Mouse (Mus musculus) erythroblast, adult 5-6 weeks (primary cell): ENCODE results near the gene Lrrc72. TPM values are rescaled to one million over a fixed set of nuclear protein-coding genes. Genes with fewer than 3 reads are reported as not detected.
"Not testable (repeated sequence)": the region's sequence is repeated elsewhere in the genome, so short reads cannot be mapped to it uniquely, and the experiment has no call there.

Experiments used
- ATAC-seq: replicated peaks from 2 replicates; pipeline ENCODE4 v1.8.0; 2016; ENCODE audit warnings: moderate number of reproducible peaks, mild to moderate bottlenecking, moderate TSS enrichment, inconsistent platforms; ENCODE audit not compliant: poor library complexity, low FRiP score, severe bottlenecking
- total RNA-seq, 2 experiments: library from RNA; stranded (forward) in 1 of 2; stranded (reverse) in 1 of 2; fragments of 150-400 nt in 1 of 2; fragments of 200-764, 138-1000 nt in 1 of 2; gene quantifications; 2 replicates each; pipeline versions ENCODE4 v1.2.3 to v1.2.4; 2015 to 2017; ENCODE audit warnings: low replicate concordance in 2 of 2

The Lrrc72 gene
- total RNA-seq (2015; ENCODE audit: low replicate concordance) (not detected in 2 replicates), total RNA-seq (2017; ENCODE audit: low replicate concordance) (not detected in 2 replicates)

DNA sequence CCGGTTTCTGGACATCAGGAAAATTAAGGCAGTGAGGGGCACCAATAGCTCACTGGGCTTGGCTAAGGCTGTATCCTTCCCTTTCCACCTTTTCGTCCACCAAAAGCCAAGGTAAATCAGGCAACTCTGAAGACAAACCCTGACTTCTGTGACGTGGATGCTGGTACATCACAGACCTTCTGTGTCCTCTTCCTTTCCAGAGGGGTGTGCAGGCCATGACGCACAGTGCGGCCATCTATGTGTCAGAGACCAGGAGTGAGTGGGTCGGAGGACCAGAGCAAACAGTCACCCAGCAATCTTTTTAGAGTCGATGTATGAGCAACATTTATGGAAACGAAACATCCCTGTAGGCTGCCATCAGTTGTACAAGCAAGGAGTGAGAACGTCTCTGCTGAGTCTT lies at the start of gene Lrrc72:
Lrrc72 (minus strand) TSS at position 101 of the 400 bp plus-strand sequence.
- ATAC-seq: no peak

DNA sequence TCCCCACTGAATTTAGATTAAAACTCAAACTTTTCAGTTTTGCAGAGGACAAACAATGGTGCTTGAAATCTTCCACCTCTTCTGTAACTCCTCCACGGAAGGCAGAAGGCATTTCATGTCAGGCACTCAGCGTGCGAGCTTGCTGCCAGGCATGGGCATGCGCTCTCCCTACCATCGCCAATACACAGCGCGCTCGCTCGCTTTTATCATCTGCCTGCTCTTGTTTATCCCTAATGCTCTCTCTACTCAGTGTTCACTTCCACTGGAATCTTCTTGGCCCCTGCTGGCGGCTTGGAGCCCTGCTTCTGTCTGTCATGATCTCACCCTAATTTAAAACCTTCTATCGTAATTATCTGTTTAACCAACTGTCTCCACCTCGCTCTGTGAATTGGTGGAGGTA lies 49.1 kb upstream of the Lrrc72 start:
- no peak for ATAC-seq

DNA sequence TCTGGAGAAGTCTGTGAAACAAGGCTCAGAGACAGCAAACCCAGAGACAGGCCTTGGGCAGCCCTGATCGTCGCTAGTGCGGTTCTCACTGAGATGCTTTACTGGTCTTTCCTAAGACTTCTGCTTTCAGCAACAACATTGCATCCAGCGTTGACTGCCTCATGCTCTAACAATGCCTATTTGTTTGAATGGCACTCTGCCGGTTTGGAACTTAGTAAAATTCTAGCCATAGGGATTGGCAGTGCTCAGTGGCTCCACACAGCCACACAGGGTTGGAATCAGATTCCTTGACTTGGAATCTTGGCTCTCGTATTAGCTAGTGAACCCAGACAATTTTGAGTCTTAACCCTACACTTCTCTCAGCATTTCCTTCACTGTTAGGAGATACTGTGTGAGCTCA lies 38.1 kb upstream of the Lrrc72 start:
- no peak for ATAC-seq

DNA sequence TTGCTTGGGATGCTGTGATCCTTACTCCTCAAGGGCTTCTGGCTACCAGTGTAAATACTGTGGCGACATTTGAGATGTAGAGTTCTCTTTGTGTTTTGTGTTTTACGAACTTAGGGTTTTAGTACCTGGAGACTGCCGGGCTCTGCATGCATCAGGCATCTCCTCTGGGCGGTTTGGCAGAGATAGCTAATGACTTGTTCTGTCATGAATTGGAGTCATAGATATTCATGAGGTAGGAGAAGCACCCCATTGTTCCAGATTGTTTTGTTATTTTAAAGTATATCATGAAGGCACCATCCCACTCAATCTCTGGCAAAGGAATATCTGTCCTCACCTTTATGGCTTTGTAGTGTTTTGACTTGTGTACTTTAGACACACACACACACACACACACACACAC lies 37.3 kb upstream of the Lrrc72 start:
- ATAC-seq: no peak

DNA sequence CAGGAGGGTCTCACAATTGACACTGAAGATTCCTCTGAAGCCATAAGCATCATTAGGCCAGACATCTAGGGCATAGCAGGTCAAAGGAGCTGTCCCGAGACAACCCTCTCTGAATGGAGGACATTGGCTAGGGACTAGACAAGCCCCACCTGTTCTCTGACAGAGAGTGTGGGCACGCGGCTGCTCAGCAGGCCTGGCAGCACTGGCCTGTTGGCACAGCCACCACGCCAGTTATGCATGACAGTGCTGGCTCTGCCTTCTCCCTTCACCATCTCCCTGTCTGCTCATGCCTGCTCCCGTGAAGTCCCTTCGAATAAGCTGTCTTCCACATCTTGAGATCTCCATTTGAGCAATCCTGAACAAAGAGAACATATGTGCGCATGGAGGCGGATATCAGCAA lies 36.4 kb upstream of the Lrrc72 start:
- ATAC-seq: no peak

DNA sequence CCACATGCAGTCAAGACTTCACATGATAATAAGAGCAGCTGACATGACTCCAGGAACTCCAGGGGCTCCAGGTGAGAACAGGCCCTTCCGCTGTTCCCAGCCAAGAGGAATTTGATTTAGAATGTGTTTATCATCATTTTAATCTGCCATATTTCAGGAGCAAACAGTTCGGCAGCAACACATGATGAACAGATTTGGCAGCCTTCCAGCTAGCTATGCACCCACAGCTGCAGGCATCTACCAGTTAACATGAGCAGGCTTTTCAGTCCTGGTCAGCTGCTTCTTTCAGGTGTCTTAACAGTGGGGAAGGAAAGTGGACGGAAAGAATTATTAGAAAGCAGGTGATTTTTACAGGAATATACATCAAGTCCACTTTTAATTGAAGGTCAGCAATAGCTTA lies 21.6 kb upstream of the Lrrc72 start:
- ATAC-seq: no peak

DNA sequence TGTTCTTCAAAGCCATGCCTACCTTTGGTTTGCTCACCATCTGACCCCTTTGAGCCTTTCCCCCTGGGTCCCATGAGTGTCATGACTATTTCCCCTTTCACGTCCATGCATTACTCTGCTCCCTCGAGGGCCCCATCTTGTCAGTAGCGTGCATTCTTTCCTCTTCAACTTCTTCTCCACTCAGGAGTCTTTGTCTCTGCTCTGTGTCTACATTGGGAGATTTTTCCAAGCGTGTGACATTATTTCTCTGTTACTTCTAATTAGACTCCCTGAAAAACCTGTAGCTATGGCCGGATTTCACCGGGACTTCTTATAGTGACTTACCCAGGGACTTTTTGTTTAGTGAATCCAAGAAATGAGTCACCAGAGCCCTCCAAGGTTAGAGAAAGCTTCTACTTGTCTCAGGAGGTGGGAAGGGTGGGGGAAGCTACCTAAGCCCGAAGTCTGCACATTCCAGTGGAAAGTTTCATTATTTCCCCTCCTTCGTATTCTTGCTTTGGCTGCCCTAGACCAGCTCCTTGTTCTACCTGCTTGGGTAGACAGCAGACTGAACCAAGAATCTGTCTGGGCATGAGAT lies 14.6 kb upstream of the Lrrc72 start:
- no peak for ATAC-seq

DNA sequence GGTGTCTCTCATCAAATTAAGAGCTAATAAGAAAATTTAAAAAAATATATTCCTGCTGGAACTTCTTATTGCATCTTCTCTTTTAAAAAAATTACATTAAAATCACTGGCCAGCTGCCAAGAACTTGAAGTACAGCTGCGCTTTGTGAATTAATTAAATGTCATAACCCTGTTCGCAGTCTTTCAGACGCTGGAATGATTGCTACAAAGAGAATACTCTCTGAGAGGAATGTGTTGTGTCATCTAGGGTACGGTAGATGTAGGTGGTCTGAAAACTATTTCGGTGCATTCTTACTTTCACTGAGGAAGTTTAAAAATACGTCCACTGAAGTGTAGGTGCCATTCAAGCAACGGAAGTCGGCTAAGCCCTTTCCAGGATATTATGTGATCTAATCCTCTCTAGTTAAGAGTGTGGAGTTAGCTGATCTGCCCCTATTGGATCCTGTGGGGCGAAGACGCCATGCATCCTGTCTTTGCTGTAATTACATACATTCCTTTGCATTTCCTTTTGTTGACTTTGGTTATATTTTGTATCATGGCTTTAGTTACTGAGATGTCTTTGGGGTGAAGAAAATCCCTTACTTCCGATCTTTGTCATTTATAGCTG lies 9.0 kb upstream of the Lrrc72 start:
- ATAC-seq: no peak

DNA sequence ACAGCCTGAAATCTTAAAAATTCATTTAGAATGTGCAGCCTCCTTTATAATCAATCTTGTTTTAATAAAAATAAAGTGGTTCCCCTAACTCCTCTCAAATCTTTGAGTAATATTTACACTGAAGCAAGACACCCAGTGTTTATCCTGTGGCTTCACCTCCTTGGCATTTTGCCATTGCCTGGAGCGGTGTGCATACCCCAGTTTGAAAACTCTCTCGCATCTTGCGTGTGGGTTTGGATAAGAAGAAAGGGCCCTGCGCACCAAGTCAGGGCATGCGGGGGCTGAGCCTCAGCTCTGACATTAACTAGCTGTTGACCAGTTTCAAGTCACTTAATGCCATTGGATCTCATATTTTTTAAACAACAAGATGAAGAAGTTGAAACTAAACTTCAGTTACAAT lies 2.2 kb upstream of the Lrrc72 start:
- no peak for ATAC-seq

DNA sequence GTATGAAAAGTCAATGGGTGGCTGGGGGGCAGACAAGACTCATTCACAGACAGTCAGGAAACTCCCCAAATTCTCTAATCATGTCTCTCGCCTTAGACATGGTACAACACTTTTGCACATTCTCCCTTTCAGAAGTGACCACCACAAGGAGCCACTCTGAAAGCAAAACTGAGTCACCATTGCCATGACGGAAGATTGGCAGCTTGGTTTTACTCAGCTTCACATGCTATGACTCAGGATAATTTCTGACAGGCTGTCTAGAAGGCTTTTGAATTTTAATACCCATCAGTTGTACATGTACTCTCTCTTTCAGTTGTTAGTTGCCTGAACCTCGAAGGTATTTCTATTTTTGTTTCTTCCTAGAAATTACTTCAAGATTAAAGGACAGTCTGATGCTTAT lies 12.0 kb downstream of the Lrrc72 start:
- no peak for ATAC-seq

DNA sequence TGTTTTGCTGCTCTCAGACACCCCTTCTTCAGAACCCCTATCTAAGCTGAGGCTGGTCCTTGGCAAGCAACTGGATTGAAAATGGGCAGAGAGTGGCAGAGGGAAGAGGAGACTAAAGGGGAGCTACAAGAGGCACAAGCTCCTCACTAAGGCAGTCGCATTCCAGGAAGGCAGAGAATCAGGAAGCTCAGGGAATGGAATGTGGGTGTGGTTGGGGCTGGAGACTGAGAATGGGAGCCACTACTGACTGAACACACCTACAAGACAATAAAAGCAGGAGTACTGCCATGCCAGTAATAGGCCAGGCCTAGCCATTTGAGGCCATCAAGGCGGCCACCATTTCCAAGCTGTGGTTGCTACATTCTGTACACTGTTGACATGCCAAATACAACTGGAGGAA lies 21.8 kb downstream of the Lrrc72 start:
- ATAC-seq: no peak

DNA sequence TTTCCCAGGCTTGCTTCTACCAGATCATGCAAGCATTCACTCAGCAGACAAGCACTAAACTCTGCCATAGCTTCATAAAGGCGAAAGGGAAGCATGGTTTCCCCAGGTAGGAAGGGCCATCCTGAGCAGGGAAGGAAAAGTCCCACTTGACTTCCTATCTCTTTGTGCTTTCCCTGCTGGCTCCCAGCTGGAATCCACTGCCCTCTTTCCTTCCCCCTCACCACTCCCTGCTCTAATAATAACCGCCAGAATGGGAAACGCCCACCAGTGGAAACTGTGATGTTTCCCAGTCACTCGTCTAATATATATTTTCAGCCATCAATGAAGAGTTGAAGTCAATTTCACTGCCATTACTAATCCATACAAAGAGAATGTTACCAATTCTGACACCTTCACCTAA lies 28.8 kb downstream of the Lrrc72 start:
- ATAC-seq: no peak

DNA sequence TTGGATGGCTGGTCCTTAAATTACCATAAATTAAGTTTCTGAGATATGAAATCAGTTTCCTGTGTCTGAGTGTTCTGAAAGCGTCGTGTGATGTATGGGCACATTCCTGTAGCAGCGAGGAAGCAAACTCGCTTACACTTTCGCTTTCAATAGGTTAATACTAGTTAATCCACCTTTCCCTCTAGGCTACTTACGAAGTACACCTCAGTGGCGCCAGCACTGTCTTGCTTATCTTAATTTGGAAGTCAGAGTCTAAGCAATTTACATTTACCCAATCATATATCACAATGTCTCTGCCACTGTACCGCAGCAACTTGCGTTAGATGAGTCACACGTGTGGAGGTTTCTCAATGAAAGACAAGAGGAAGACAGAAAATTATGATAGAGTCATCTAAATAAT lies 36.3 kb downstream of the Lrrc72 start:
- no peak for ATAC-seq

DNA sequence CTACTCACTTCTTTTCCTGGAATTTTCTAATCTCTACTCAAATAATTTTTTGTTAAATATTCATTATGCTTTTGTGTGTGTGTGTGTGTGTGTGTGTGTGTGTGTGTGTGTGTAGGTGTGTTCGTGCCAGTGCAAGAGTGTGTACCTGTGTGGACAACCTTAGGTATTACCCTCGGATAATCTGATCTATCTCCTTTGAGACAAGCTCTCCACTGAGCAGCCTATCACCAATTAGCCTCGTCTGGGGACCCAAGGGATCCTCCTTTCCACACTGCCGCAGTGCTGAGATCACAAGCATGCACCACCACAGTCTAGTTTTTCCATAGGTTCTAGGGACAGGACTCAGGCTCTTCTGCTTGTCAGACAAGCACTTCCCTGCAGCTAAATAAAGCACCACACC lies 37.0 kb downstream of the Lrrc72 start:
- no peak for ATAC-seq

DNA sequence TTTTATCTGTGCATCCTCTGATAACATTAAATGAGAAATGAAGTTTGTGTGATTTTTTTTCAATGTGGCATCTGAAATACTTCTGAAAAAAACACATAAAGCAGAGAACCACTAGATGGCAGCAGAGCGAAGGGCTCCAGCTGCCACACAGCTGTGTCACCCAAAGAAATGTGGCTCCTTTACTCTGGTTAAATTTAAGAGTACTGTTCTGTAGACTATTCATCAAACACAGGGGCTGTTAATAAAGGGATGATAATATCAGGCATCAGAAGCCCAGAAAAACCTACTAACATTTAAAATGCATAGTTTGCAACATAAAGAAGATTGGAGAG lies 38.1 kb downstream of the Lrrc72 start:
- no peak; the same call in 1 of the 2 replicates for ATAC-seq

DNA sequence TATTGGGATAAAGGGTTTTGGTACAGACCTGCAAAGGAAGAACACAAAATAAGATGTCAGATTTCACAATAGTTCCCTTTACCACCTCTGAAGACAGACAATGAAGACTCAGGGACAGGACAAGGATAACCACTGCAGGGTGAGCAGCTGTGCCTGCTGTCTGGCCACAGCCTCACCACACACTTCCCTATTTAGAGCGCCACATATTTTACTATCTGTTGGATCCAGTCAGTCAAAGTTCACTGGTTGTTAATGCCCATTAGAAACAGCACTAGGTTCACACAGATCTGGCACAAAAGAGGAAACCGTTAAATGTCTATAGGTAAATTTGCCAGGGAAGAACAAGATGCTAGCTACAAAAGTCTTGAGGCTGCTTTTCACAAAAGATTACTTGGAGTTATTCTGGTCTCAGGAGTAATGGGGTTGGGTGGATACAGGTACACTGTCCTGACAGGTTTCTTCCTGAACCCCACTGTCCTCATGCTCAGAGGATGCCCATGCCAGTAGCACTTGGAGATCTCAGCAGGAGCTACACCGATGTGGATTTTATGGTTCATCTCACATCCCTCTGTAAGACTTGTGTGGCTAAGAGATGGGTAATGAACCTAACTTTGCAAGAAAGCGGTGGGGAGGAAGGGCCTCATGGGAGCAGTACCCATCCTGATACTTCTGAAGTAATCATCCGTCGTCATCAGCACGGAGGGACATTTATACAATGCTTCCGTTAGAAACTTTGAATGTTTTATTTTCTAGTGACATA lies 38.6 kb downstream of the Lrrc72 start:
- ATAC-seq: no peak

DNA sequence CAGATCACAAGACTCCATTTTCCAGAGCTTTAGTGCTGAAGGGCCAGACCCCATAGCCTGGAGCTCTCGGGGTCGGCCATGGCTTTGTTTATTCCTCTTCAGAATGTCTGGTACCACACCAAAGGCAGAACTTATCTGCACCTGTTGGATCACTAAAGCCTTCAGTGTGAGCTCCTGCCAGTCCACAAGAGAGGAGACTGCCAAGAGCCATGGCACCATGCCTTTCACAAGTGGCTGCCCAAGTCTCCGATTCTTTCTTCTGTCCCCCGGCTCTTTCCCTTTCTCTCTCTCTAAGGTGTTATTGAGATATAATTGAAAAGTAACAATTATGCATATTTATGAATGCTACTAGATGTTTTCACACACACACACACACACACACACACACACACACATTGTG lies 43.1 kb downstream of the Lrrc72 start:
- ATAC-seq: no peak

DNA sequence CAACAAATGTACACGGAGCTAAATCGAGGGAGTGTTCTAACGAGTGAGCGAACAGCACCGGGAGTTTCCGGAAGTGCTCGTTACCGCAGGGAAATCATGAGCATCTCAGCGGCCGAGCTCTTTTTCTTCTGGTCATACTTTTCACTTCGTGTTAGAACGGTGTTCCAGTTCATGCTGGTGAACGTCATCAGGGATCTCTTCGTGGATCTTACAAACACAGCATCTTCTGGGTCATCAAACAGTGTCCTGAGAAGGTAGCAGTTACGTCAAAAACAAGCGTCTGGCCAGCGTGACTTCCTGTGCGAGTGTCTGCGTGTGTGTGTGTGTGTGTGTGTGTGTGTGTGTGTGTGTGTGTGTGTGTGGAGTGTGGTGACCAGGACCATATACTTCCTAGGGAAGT lies 44.7 kb downstream of the Lrrc72 start:
- ATAC-seq: no peak

DNA sequence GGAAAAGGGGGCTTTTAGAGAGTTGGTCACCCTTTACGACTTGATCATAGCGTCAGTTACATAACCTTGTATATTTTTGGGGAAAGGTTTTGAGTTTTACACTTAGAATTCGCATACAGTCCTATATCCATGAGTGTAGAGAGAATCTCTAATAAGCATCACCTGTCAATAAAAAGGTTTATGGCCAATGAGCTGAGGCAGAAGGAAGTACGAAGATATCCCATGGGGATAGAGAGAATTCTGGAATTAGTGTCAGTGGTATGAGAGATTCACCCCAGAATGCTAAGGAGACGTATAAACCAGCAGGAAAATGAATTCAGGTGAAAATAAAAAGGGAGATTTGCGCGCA lies 45.4 kb downstream of the Lrrc72 start:
- ATAC-seq: no peak

DNA sequence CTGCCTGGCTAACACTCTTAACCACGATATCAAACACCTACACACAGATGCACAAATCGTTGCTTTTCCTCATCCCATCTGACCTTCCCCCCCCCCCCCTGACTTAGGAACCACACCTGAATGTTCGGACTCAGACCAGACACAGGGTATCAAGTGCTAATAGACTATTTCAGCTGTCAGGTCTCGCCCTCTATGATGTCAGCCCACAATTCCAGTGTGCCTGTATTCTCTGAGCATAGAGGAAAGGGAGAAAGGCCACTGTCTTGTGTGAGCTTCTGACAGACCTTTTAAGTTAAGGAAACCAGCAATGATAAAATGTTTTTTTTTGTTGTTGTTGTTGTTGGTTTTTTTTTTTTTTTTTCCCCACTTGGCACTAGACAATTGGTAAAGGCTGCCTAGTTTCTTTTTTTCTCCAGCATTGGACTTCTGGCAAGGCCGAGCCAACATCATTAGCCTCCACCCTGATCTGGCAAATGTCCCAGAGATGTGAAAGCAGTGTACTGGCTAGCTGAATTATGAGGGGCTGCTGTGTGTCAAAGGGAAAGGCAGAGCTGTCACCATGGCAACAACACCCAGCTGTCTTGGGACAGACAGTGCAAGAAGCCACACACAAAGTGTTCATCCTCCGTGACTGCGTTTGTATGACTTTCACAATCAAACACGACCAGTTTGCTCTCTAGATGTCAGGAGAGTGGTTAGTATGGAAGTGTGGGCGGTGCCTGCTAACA lies 46.0 kb downstream of the Lrrc72 start:
- no peak for ATAC-seq

DNA sequence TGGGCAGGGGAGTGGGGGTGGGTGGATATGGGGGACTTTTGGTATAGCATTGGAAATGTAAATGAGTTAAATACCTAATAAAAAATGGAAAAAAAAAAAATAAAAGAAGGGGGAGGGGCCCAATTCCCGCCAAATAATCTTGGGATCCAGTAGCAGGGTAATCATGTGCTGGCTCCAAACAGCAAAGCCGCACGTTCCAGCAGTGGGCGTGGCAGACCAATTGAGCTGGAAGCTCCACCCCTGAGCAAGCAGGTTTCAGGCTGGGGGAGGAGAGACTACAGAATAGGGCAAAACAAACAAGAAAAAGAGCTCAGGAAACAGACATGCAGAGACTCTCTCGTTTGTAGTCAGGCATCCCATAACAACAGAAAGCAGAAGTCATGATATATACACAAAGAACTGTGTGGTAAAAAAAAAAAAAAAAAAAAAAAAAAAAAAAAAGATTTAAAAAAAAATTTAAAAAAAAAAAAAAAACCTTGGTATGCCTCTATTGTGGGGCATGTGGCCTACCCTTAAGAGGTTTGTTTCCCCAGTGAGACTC lies 47.5 kb downstream of the Lrrc72 start:
- ATAC-seq: not testable (repeated sequence)
